Mouse (Mus musculus) hindbrain, embryonic 13.5 days (tissue): ENCODE measurements around the gene Cfd. TPM values are rescaled to one million over a fixed set of nuclear protein-coding genes. Genes with fewer than 3 reads are reported as not detected.
A peak's percentile ranks its signal among the peaks of the same experiment; 100 is the strongest.

ENCODE experiments used
- ATAC-seq: fragments of 200-750 bp; cut with Nextera tagmentation; 2 replicates; pipeline ENCODE4 v1.8.0; 2017; ENCODE audit warnings: moderate TSS enrichment; ENCODE audit not compliant: low FRiP score
- H3K27ac ChIP-seq: fragments of 300-500 bp; sonication (generic); 2 replicates; pipeline ENCODE4 v1.5.1; 2015; ENCODE audit warnings: inconsistent platforms, mild to moderate bottlenecking, moderate library complexity
- H3K27me3 ChIP-seq: fragments of 300-500 bp; sonication (generic); 2 replicates; pipeline ENCODE4 v1.6.1; 2015; ENCODE audit warnings: mild to moderate bottlenecking, inconsistent platforms
- H3K36me3 ChIP-seq: fragments of 300-500 bp; sonication (generic); 2 replicates; pipeline ENCODE4 v1.6.1; 2015; ENCODE audit warnings: mild to moderate bottlenecking, inconsistent platforms
- H3K4me1 ChIP-seq: fragments of 300-500 bp; sonication (generic); replicated peaks from 2 replicates; pipeline ENCODE4 v1.6.1; 2015; ENCODE audit warnings: inconsistent platforms
- H3K4me2 ChIP-seq: fragments of 300-500 bp; sonication (generic); 2 replicates; pipeline ENCODE4 v1.6.1; 2015; ENCODE audit warnings: inconsistent platforms, mild to moderate bottlenecking, moderate library complexity
- H3K4me3 ChIP-seq: fragments of 300-500 bp; sonication (generic); 2 replicates; pipeline ENCODE4 v1.5.1; 2015; ENCODE audit warnings: mild to moderate bottlenecking, inconsistent platforms
- H3K9ac ChIP-seq: fragments of 300-500 bp; sonication (generic); 2 replicates; pipeline ENCODE4 v1.6.1; 2015; ENCODE audit warnings: mild to moderate bottlenecking, inconsistent platforms
- H3K9me3 ChIP-seq: fragments of 300-500 bp; sonication (generic); 2 replicates; pipeline ENCODE4 v1.6.1; 2016; ENCODE audit warnings: inconsistent platforms
- WGBS: fragments of 180-500 bp; shearing (Covaris S2); methylation state at CpG from one replicate; pipeline ENCODE4 v1.1.7; 2015; 5-methylcytosine and 5-hydroxymethylcytosine counted together
- microRNA-seq: library from miRNA; unstranded; fragments of <30 nt; microRNA quantifications from one replicate; pipeline ENCODE4, GENCODE M21; 2016
- polyA plus RNA-seq: library from polyadenylated mRNA; unstranded; fragments of >200 nt; fragmentation: Nextera tagmentation; extraction: Ambion mirVana; gene quantifications from 2 replicates; pipeline ENCODE4 v1.2.1, GENCODE M21; 2015

Gene Cfd
- polyA plus RNA-seq, 1 experiment from 2014 or later, result not detected

DNA sequence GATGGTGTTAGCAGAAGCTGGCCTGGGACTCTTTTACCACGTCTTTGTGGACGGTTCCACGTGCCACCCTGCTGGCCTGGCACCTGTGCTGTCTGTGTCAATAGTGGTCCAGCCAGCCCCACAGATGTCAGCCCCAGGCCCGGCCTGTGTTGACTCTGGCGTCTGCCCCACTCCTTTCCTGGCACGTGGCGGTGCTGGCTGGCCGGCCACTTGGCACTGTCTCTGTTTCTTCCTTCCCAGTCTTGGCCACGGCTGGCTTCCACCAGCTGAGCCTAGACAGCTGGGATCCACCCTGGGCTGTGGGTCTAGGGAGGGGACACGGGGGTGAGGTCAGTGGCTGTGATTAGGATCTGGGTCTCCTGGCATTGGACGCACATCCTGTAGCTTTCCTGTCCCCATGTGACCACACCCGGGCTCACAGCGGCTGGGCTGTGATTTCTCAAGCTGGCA is 43.6 kb downstream of the Cfd start:
- Histone ChIP-seq H3K36me3 (peaks cover 38% of the 10 kb centered on the region), H3K9ac (peak overlapping the region; percentile 57; the same call in 1 of the 2 replicates), H3K4me2 (no peak overlapping the region), H3K27ac (peak overlapping the region; percentile 71), H3K9me3 (no peaks in the 10 kb centered on the region), H3K4me3 (no peak overlapping the region), H3K27me3 (no peaks in the 10 kb centered on the region), H3K4me1 (peaks cover 86% of the 10 kb centered on the region)
- ATAC-seq, result peak; percentile 30; the same call in 1 of the 2 replicates
- 43% methylated on average over 13 of the region's 13 CpGs for WGBS

DNA sequence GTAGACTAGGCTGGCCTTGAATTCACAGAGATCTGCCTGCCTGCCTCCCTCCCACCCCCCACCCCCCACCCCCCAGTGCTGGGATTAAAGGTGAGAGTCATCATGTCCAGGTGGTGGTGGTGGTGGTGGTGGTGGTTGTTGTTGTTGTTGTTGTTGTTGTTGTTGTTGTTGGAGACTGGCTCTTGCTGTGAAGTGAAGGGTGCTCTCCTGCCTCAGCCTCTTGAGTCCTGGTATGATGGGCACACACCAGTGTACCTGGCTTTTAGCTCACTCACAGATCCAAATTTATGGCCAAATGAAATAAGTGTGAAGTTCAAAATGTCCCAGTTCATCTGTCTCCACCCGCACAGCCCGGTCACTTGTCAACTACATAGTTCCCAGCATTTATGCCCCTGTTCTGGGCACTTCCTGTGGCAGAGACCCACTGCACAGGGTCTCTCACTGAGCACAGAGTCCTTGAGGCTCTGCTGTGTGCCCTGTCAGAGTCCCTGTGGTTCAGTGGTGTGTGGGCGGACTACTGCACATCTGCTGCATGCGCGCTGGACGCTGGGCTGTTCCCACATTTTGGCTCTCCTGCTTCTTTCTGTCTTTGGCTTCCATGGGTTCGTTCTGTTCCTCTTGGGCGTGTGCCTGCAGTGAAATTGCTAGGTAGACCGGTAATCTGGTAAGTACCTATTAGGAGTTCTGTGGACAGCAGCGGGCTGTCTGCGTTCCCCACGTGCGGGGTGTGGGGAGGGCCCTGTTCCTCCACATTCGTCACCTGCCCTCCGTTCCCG is 44.3 kb downstream of the Cfd start:
- Histone ChIP-seq H3K27me3 (no peaks in the 10 kb centered on the region), H3K9ac (no peak overlapping the region), H3K4me2 (no peak overlapping the region), H3K9me3 (no peaks in the 10 kb centered on the region), H3K4me3 (no peak overlapping the region), H3K27ac (peak overlapping the region; percentile 71; the same call in 1 of the 2 replicates), H3K4me1 (peaks cover 79% of the 10 kb centered on the region), H3K36me3 (peaks cover 40% of the 10 kb centered on the region)
- no peak for ATAC-seq
- 91% methylated on average over 16 of the region's 16 CpGs for WGBS

- Histone ChIP-seq H3K9me3 (no peaks in the 10 kb centered on the region), H3K27me3 (no peaks in the 10 kb centered on the region), H3K4me2 (peak overlapping the region; percentile 15; the same call in 1 of the 2 replicates), H3K9ac (peak overlapping the region; percentile 5; the same call in 1 of the 2 replicates), H3K4me1 (peaks cover 65% of the 10 kb centered on the region), H3K27ac (peak overlapping the region; percentile 44; the same call in 1 of the 2 replicates), H3K36me3 (peaks cover 36% of the 10 kb centered on the region), H3K4me3 (no peak overlapping the region)
- WGBS, result 77% methylated on average over 10 of the region's 10 CpGs
- ATAC-seq, result no peak
Observed at GRCm38 (mm10) chr10:79936284-79936910, 45.7 kb downstream of the Cfd start.

DNA sequence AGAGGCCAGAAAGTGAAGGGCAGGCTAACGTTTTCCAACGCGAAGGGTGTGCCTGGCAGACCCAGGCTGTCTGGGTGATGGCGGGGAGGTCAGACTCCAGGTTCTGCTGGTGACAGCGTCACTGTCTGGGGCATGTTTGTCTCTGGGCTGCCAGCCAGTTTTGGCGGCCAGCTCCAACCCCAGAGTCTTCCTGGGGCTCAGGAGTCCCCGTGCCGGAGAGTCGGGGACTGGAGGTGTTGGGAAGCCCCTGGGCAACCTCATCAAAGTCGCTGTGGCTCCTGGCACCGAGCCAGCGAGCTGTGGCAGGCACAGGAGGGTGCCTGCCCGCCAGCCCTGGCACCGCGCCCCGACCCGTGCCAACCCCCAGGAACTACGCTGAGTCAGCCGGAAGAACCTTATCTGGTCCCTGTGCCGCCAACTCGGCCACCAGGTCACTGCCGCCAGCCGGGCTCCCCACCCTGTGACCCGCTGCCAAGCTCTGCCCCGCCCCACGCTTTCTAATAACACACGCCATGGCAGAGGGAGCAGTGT is 46.3 kb downstream of the Cfd start:
- Histone ChIP-seq H3K4me3 (no peak overlapping the region), H3K36me3 (peaks cover 36% of the 10 kb centered on the region), H3K27me3 (no peaks in the 10 kb centered on the region), H3K9ac (peak overlapping the region; percentile 0; the same call in 1 of the 2 replicates), H3K4me1 (peaks cover 61% of the 10 kb centered on the region), H3K27ac (peak overlapping the region; percentile 44; the same call in 1 of the 2 replicates), H3K4me2 (peak overlapping the region; percentile 15; the same call in 1 of the 2 replicates), H3K9me3 (no peaks in the 10 kb centered on the region)
- 0 out of 2 replicates have a peak, but pooled peaks have one; percentile 1 for ATAC-seq
- 53% methylated on average over 27 of the region's 27 CpGs for WGBS

DNA sequence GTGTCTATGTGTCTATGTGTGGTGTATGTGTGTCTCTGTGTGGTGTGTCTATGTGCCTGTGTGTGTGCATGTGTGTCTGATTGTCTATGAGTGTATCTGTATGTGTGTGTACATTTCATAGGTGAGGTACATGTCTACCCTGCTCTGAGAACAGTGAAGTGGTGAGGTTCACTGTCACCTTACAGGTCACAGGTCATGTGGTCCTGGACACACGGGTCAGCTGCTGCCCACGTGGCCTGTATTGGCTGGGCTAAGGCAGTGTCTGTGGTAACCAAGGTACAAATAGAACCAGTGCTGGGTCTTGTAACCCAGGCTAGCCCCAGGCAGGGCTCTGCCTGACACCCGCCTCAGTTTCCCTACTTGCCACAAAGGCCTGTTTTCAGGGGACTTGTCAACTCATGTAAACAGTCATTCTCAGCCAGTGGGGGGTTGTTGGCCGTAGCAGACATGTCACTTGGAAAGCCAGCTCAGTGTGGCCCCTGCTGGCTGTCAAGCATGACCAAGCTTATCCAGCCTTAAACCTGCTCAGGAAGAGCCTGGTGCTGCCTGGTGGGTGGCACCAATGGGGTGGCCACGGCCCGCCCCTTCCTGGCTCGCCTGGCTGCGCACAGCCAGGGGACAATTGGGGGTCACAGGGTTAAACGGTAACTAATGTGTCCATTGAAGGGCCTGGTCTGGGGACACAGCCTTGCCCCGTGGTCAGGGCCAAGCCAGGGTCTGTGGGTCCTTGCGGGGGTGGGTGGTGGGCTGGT is 47.3 kb downstream of the Cfd start:
- Histone ChIP-seq H3K36me3 (peaks cover 30% of the 10 kb centered on the region), H3K9ac (peak overlapping the region; percentile 0; the same call in 1 of the 2 replicates), H3K27ac (no peak overlapping the region), H3K9me3 (no peaks in the 10 kb centered on the region), H3K27me3 (no peaks in the 10 kb centered on the region), H3K4me2 (no peak overlapping the region), H3K4me3 (no peak overlapping the region), H3K4me1 (peaks cover 51% of the 10 kb centered on the region)
- WGBS, result 30% methylated on average over 11 of the region's 11 CpGs
- ATAC-seq, result no peak

DNA sequence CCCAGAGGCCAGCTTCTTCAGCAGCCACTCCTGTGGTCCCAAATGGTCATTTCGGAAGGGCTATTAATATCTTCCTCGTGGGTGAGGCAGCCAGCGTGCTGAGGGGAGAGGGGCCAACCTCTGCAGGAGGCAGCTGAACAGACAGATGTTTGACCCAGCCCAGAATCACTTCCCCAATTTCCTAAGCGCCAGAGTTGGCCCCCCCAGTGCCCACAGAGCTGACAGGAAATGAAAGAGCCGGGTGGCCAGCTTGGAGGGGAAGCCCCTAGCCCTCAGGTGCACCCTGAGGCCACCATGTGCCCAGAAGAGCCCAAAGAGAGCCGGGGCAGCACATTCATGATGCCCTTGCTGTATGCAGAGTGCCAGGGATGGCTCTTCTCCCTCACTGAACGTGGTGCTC is 50.1 kb downstream of the Cfd start:
- Histone ChIP-seq H3K27me3 (no peaks in the 10 kb centered on the region), H3K27ac (no peak overlapping the region), H3K36me3 (peaks cover 24% of the 10 kb centered on the region), H3K9me3 (no peaks in the 10 kb centered on the region), H3K9ac (no peak overlapping the region), H3K4me3 (no peak overlapping the region), H3K4me1 (peaks cover 42% of the 10 kb centered on the region), H3K4me2 (no peak overlapping the region)
- 71% methylated on average over 7 of the region's 7 CpGs for WGBS
- no peak for ATAC-seq

Small RNA genes within 50 kb of the gene (microRNA-seq; reads per million reads assigned to microRNA genes)
- gene Mir6910, result not detected

Other genes with a start within 250 kb of the Cfd start
- gene Odf3l2, start 245.1 kb upstream of the Cfd start, polyA plus RNA-seq, result not detected in 2 replicates
- gene Madcam1, start 226.3 kb upstream of the Cfd start, polyA plus RNA-seq, result 0.87 and 0.88 TPM in 2 replicates
- gene Tpgs1, start 221.5 kb upstream of the Cfd start, polyA plus RNA-seq, result 86.5 and 93.4 TPM in 2 replicates
- gene Cdc34, start 208.7 kb upstream of the Cfd start, polyA plus RNA-seq, result 92.7 and 100 TPM in 2 replicates
- 1.1 and 1.4 TPM in 2 replicates for gene Gzmm, start 201.8 kb upstream of the Cfd start, polyA plus RNA-seq
- gene Bsg, start 186.4 kb upstream of the Cfd start, polyA plus RNA-seq, result 690 and 717 TPM in 2 replicates
- 0.43 and 0.64 TPM in 2 replicates for gene Hcn2, start 174.2 kb upstream of the Cfd start, polyA plus RNA-seq
- gene Polrmt, start 144.3 kb upstream of the Cfd start, polyA plus RNA-seq, result 37.1 and 42.4 TPM in 2 replicates
- 1.00 and 2.1 TPM in 2 replicates for gene Fgf22, start 135.8 kb upstream of the Cfd start, polyA plus RNA-seq
- gene Rnf126, start 123.9 kb upstream of the Cfd start, polyA plus RNA-seq, result 87.9 and 90.7 TPM in 2 replicates
- gene Fstl3, start 113.6 kb upstream of the Cfd start, polyA plus RNA-seq, result 1.3 and 1.4 TPM in 2 replicates
- gene Prss57, start 99.9 kb upstream of the Cfd start, polyA plus RNA-seq, result 0.18 TPM in 1 of 2 replicates, not detected in the other
- gene Palm, start 97.3 kb upstream of the Cfd start, polyA plus RNA-seq, result 240 and 252 TPM in 2 replicates
- 0.84 and 1.0 TPM in 2 replicates for gene Misp, start 69.9 kb upstream of the Cfd start, polyA plus RNA-seq
- gene Ptbp1, start 36.4 kb upstream of the Cfd start, polyA plus RNA-seq, result 84.7 and 86.0 TPM in 2 replicates
- gene Prtn3, start 16.4 kb upstream of the Cfd start, polyA plus RNA-seq, result 13.9 and 15.6 TPM in 2 replicates
- gene Plppr3, start 16.2 kb upstream of the Cfd start, polyA plus RNA-seq, result 396 and 407 TPM in 2 replicates
- 0.34 TPM in 1 of 2 replicates, not detected in the other for gene Elane, start 4.6 kb upstream of the Cfd start, polyA plus RNA-seq
- 55.3 and 58.3 TPM in 2 replicates for gene Med16, start 18.1 kb downstream of the Cfd start, polyA plus RNA-seq
- gene Gm26602, start 20.0 kb downstream of the Cfd start, polyA plus RNA-seq, result 20.6 and 22.0 TPM in 2 replicates
- 2.1 and 2.3 TPM in 2 replicates for gene Kiss1r, start 26.1 kb downstream of the Cfd start, polyA plus RNA-seq
- gene R3hdm4, start 30.4 kb downstream of the Cfd start, polyA plus RNA-seq, result 243 and 256 TPM in 2 replicates
- 3.5 and 4.0 TPM in 2 replicates for gene Arid3a, start 36.2 kb downstream of the Cfd start, polyA plus RNA-seq
- gene Wdr18, start 69.3 kb downstream of the Cfd start, polyA plus RNA-seq, result 77.4 and 77.9 TPM in 2 replicates
- gene Grin3b, start 79.9 kb downstream of the Cfd start, polyA plus RNA-seq, result 0.61 and 0.65 TPM in 2 replicates
- 16.0 and 16.3 TPM in 2 replicates for gene Tmem259, start 93.5 kb downstream of the Cfd start, polyA plus RNA-seq
- gene Cnn2, start 97.7 kb downstream of the Cfd start, polyA plus RNA-seq, result 43.7 and 53.1 TPM in 2 replicates
- gene Abca7, start 105.6 kb downstream of the Cfd start, polyA plus RNA-seq, result 5.2 and 6.1 TPM in 2 replicates
- 2.5 and 2.8 TPM in 2 replicates for gene Arhgap45, start 125.8 kb downstream of the Cfd start, polyA plus RNA-seq
- gene Polr2e, start 148.9 kb downstream of the Cfd start, polyA plus RNA-seq, result 150 and 154 TPM in 2 replicates
- gene Gpx4, start 156.3 kb downstream of the Cfd start, polyA plus RNA-seq, result 509 and 531 TPM in 2 replicates
- gene Sbno2, start 214.7 kb downstream of the Cfd start, polyA plus RNA-seq, result 13.6 and 14.4 TPM in 2 replicates
- 16.3 and 18.2 TPM in 2 replicates for gene Stk11, start 224.9 kb downstream of the Cfd start, polyA plus RNA-seq
- gene Atp5d, start 247.8 kb downstream of the Cfd start, polyA plus RNA-seq, result 434 and 449 TPM in 2 replicates
- gene Cbarp, start 250.0 kb downstream of the Cfd start, polyA plus RNA-seq, result 57.4 and 59.2 TPM in 2 replicates